Mouse (Mus musculus) lung, adult 2 months (tissue): Measurements from ENCODE around the gene Nphs1.
A peak's percentile ranks its signal among the peaks of the same experiment; 100 is the strongest.

Source experiments
- CTCF ChIP-seq: fragments of 200-500 bp; IDR thresholded peaks from 2 replicates; pipeline ENCODE4 v1.5.1; 2011; ENCODE audit warnings: mild to moderate bottlenecking, low read length, control low read depth; ENCODE audit not compliant: insufficient read depth
- POLR2A ChIP-seq: fragments of 200-500 bp; IDR thresholded peaks from 2 replicates; pipeline ENCODE4 v1.6.1; 2011; ENCODE audit warnings: low read depth, mild to moderate bottlenecking, control low read depth, low read length, borderline replicate concordance; ENCODE audit errors: extremely low read depth

- TF ChIP-seq POLR2A (0 out of 2 replicates have a peak, but pooled peaks have one; percentile 3), CTCF (no peak)
Observed at GRCm38 (mm10) chr7:30525954-30526353, 67.8 kb downstream of the Nphs1 start.
